Mouse (Mus musculus): ENCODE data around the gene D17H6S53E. TPM values are rescaled to one million over a fixed set of nuclear protein-coding genes. Genes with fewer than 3 reads are reported as not detected.
A peak's percentile ranks its signal among the peaks of the same experiment; 100 is the strongest.

D17H6S53E gene
- polyA plus RNA-seq, 1 experiment from 2014 or later, result 6.9 TPM

DNA sequence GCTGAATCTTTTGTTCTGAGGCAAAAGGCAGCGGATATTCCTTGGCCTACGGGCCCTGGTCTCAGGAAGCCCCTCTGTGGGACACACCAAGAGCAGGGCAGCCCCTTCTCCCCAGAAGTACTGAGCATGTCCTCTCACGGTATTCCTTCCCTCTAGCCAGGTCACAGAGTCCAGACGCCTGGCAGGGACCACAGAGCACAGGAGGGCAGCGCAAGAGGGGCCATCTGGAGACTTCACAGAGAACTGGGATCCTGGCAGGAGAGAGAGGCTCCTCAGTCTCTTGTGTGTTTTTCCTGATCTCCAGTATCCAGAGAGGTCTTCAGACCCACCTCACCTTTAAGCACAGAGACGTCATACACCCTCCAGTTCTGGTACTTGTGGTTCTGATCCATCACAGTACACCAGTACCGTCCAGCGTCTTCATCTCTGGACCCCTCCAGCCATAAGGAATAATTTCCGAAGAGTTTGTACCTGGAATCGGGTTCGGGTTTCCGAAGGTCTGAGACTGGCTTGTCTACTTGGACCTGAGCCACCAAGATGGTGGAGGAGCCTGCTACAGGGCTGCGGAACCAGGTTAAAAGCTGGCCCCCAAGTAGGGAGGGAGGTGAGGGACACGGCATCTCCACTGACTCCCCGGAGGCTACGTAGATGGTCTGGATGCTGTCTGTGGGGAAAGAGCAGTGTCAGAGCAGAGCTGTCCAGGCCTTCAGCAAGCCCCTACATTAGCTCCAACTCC lies 43.2 kb upstream of the D17H6S53E start:
- H3K9me3 ChIP-seq (replicated peaks; ENCODE audit: control insufficient read depth, low read length), result no peaks in the 10 kb centered on the region
- H3K4me3 ChIP-seq (ENCODE audit: low read depth, low read length), result no peak overlapping the region
- H3K4me1 ChIP-seq (ENCODE audit: control insufficient read depth, insufficient read depth, low read length), result peaks cover 1% of the 10 kb centered on the region; the same call in 1 of the 2 replicates
- 84% methylated on average over 16 of the region's 16 CpGs for WGBS
- no peaks in the 10 kb centered on the region for H3K36me3 ChIP-seq (replicated peaks; ENCODE audit: control insufficient read depth, insufficient read depth, low read depth, low read length)
- no peak overlapping the region for H3K4me2 ChIP-seq (ENCODE audit: low read depth, low read length)
- H3K9ac ChIP-seq (replicated peaks; ENCODE audit: low read length), result no peak overlapping the region
- DNase-seq (ENCODE audit: low spot score) (no peak), ATAC-seq (replicated peaks; ENCODE audit: insufficient number of reproducible peaks, low FRiP score, low TSS enrichment, low read depth) (no peak)
- H3K27ac ChIP-seq (replicated peaks; ENCODE audit: low read depth, low read length), result no peak overlapping the region
- H3K27me3 ChIP-seq (ENCODE audit: control insufficient read depth, insufficient read depth, low read length), result no peaks in the 10 kb centered on the region

DNA sequence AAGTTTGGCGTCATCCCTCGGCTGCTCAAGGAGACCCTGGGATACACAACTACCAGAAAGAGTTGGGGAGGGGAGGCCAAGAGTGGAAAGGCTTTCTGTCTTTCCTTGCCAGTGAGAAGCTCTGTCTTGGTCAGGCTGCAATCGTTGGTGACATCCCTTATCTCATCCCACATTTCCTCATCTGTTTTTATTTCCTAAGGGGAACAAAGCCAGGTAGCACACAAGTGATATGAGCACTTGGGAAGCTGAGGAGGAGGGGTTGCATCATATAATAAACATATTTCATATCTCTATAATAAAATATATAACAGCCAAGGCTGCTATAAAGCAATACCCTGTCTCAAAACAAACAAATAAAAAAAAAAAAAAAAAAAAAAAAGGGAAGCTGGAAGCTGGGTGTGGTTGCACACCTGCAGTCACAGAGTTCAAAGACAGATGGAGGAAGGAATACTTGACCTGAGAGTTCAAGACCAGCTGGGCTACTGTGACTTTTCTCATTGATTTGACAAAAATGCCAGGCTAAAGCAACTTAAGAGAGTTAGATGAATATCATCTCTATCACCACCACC lies 42.2 kb upstream of the D17H6S53E start:
- no peaks in the 10 kb centered on the region for H3K4me1 ChIP-seq (ENCODE audit: control insufficient read depth, insufficient read depth, low read length)
- no peaks in the 10 kb centered on the region for H3K9me3 ChIP-seq (replicated peaks; ENCODE audit: control insufficient read depth, low read length)
- no peak overlapping the region for H3K9ac ChIP-seq (replicated peaks; ENCODE audit: low read length)
- WGBS, result 72% methylated on average over 3 of the region's 3 CpGs
- H3K27me3 ChIP-seq (ENCODE audit: control insufficient read depth, insufficient read depth, low read length), result no peaks in the 10 kb centered on the region
- DNase-seq (ENCODE audit: low spot score) (no peak), ATAC-seq (replicated peaks; ENCODE audit: insufficient number of reproducible peaks, low FRiP score, low TSS enrichment, low read depth) (no peak)
- H3K4me2 ChIP-seq (ENCODE audit: low read depth, low read length), result no peak overlapping the region
- no peak overlapping the region for H3K4me3 ChIP-seq (ENCODE audit: low read depth, low read length)
- H3K27ac ChIP-seq (replicated peaks; ENCODE audit: low read depth, low read length), result no peak overlapping the region
- H3K36me3 ChIP-seq (replicated peaks; ENCODE audit: control insufficient read depth, insufficient read depth, low read depth, low read length), result no peaks in the 10 kb centered on the region

DNA sequence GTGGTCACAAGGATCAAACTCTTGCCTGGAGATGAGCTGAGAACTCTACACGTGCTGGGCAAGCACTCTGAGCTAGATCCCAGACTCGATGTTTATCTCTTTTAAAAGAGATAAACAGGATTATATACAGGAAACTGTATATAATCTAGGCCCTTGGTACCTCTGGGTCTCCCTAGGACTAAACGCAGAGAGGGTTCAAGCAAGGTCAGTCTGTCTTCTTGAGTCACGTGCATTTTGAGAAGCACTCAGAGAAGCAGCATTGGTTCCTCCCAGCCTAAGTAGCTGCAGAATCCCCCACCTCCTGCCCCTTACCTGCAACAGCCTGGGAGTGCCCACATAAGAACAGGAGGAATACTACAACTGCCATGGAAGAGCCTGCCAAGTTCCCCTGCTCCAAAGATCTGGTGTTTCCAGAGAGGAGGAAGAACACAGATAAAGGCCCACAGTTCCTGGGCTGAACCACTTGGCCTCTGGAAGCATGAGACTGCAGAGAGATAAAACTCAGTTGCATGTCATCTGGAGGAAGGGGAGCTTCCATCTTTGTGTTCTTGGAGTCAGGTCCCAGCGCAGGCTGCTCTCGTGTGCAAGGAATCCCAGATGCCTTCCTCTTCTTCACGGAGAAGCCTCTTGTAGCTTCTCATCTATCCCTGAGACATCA lies 40.8 kb upstream of the D17H6S53E start, which contains the start of gene Ly6g6f:
Gene Ly6g6f, minus strand, starts transcription at position 403 of the 658 bp plus-strand sequence.
- no peak for DNase-seq (ENCODE audit: low spot score)
- WGBS, result 78% methylated on average over 7 of the region's 7 CpGs
- no peak for ATAC-seq (replicated peaks; ENCODE audit: insufficient number of reproducible peaks, low FRiP score, low TSS enrichment, low read depth)
- no peak within 1 kb of the TSS for H3K9ac ChIP-seq (replicated peaks; ENCODE audit: low read length)
- no peaks in the 10 kb centered on the region for H3K27me3 ChIP-seq (ENCODE audit: control insufficient read depth, insufficient read depth, low read length)
- peaks cover 3% of the 10 kb centered on the region for H3K4me1 ChIP-seq (ENCODE audit: control insufficient read depth, insufficient read depth, low read length)
- no peak within 1 kb of the TSS for H3K4me3 ChIP-seq (ENCODE audit: low read depth, low read length)
- H3K27ac ChIP-seq (replicated peaks; ENCODE audit: low read depth, low read length), result no peak within 1 kb of the TSS
- H3K36me3 ChIP-seq (replicated peaks; ENCODE audit: control insufficient read depth, insufficient read depth, low read depth, low read length), result no peaks in the 10 kb centered on the region
- no peak within 1 kb of the TSS for H3K4me2 ChIP-seq (ENCODE audit: low read depth, low read length)
- H3K9me3 ChIP-seq (replicated peaks; ENCODE audit: control insufficient read depth, low read length), result no peaks in the 10 kb centered on the region

DNA sequence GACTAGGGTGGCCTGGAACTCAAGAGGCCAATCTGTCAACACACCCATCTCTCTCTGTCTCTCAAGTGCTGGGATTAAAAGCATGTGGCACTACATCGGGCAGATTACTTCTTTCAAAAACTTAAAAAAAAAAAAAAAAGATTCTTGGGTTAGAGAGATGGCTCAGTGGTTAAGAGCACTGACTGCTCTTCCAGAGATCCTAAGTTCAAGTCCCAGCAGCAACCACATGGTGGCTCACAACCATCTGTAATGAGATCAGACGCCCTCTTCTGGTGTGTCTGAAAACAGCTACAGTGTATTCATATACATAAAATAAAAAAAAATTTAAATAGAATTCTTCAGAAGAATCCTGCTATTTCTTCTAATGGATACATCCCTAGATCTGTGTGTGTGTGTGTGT lies 38.0 kb upstream of the D17H6S53E start:
- DNase-seq (ENCODE audit: low spot score), result no peak
- H3K4me3 ChIP-seq (ENCODE audit: low read depth, low read length), result no peak overlapping the region
- peaks cover 3% of the 10 kb centered on the region for H3K4me1 ChIP-seq (ENCODE audit: control insufficient read depth, insufficient read depth, low read length)
- no peak overlapping the region for H3K4me2 ChIP-seq (ENCODE audit: low read depth, low read length)
- H3K27ac ChIP-seq (replicated peaks; ENCODE audit: low read depth, low read length), result no peak overlapping the region
- no peaks in the 10 kb centered on the region for H3K9me3 ChIP-seq (replicated peaks; ENCODE audit: control insufficient read depth, low read length)
- WGBS, result 51% methylated on average over 2 of the region's 2 CpGs
- H3K27me3 ChIP-seq (ENCODE audit: control insufficient read depth, insufficient read depth, low read length), result no peaks in the 10 kb centered on the region
- no peak overlapping the region for H3K9ac ChIP-seq (replicated peaks; ENCODE audit: low read length)
- ATAC-seq (replicated peaks; ENCODE audit: insufficient number of reproducible peaks, low FRiP score, low TSS enrichment, low read depth), result no peak
- H3K36me3 ChIP-seq (replicated peaks; ENCODE audit: control insufficient read depth, insufficient read depth, low read depth, low read length), result 0 out of 2 replicates have a peak, but pooled peaks cover 3% of the 10 kb centered on the region

DNA sequence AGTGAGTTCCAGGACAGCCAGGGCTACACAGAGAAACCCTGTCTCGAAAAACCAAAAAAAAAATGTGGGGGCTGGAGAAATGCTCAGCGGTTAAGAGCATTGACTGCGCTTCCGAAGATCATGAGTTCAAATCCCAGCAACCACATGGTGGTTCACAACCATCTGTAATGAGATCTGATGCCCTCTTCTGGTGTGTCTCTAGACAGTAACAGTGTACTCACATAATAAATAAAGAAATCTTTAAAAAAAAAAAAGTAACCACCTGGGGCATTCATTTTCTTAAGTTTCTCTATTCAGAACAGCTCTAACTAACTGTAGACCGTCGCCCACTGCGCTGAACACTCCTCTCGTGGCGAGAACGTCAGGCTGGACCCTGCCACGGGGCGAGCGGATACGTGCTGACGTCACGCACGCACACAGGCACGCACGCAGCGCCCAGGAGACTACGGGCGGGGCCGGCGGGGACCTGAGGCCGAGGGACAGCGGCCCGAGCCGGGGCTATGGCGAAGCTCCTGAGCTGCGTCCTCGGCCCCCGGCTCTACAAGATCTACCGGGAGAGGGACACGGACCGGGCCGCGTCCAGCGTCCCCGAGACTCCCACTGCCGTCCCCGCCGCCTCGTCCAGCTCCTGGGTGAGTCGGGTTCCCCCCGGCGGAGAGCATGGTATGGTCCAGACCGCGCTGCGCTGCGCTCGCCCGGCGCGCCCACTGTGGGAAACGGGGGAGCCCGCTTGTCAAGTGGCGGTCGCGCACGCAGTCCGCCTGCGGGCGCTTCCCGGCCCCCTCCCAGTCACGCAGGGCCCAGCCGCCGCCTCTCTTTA lies 37.1 kb upstream of the D17H6S53E start, which contains the start of gene Abhd16a:
Gene Abhd16a, plus strand, starts transcription at position 439 of the 820 bp plus-strand sequence.
- no peaks in the 10 kb centered on the region for H3K27me3 ChIP-seq (ENCODE audit: control insufficient read depth, insufficient read depth, low read length)
- peak within 1 kb of the TSS; percentile 88 for H3K9ac ChIP-seq (replicated peaks; ENCODE audit: low read length)
- H3K36me3 ChIP-seq (replicated peaks; ENCODE audit: control insufficient read depth, insufficient read depth, low read depth, low read length), result 0 out of 2 replicates have a peak, but pooled peaks cover 3% of the 10 kb centered on the region
- H3K4me3 ChIP-seq (ENCODE audit: low read depth, low read length), result peak within 1 kb of the TSS; percentile 44
- DNase-seq (ENCODE audit: low spot score) (peak; percentile 96), ATAC-seq (replicated peaks; ENCODE audit: insufficient number of reproducible peaks, low FRiP score, low TSS enrichment, low read depth) (peak; percentile 96)
- H3K27ac ChIP-seq (replicated peaks; ENCODE audit: low read depth, low read length), result peak within 1 kb of the TSS; percentile 87
- peaks cover 3% of the 10 kb centered on the region for H3K4me1 ChIP-seq (ENCODE audit: control insufficient read depth, insufficient read depth, low read length)
- H3K4me2 ChIP-seq (ENCODE audit: low read depth, low read length), result peak within 1 kb of the TSS; percentile 47
- 3% methylated on average over 63 of the region's 67 CpGs for WGBS
- H3K9me3 ChIP-seq (replicated peaks; ENCODE audit: control insufficient read depth, low read length), result no peaks in the 10 kb centered on the region

DNA sequence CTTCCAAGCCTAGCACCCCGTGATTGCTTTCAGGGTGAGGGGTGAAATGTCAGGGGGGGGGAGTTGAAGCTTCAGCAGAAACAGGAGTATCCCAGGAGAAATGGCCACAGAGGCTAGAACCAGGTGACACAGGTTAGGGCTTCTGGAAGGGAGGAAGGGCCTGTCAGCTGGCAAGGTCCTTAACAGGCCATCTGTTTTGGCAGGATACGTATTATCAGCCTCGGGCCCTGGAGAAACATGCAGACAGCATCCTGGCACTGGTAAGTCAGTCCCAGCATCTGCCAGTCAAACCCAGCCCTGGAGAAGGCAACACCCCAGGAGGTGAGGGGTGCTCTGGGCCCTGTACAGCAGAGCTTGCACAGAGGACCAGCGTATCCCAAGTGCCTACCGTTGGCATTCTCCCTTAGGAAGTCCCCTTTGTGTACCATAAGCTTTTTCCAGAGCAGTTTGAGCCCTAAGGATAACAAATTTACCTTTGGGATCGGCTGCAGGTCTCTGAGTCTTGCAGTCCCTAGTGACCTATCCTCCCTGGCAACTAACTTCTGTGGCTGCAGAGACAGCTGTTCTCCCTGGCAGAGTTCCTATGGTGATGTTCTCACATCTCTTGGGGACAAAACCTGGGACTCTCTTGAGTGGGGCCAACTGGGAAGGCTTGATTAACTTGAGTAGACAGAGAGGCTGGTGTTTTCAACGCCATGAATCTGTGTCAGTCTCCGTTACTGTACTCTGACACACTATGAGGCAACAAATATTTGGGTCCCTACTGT lies 35.8 kb upstream of the D17H6S53E start:
- peak overlapping the region; percentile 47 for H3K4me2 ChIP-seq (ENCODE audit: low read depth, low read length)
- no peaks in the 10 kb centered on the region for H3K9me3 ChIP-seq (replicated peaks; ENCODE audit: control insufficient read depth, low read length)
- no peaks in the 10 kb centered on the region for H3K27me3 ChIP-seq (ENCODE audit: control insufficient read depth, insufficient read depth, low read length)
- H3K4me1 ChIP-seq (ENCODE audit: control insufficient read depth, insufficient read depth, low read length), result peaks cover 3% of the 10 kb centered on the region
- H3K36me3 ChIP-seq (replicated peaks; ENCODE audit: control insufficient read depth, insufficient read depth, low read depth, low read length), result peaks cover 3% of the 10 kb centered on the region; the same call in 1 of the 2 replicates
- DNase-seq (ENCODE audit: low spot score) (no peak), ATAC-seq (replicated peaks; ENCODE audit: insufficient number of reproducible peaks, low FRiP score, low TSS enrichment, low read depth) (no peak)
- peak overlapping the region; percentile 88 for H3K9ac ChIP-seq (replicated peaks; ENCODE audit: low read length)
- WGBS, result 70% methylated on average over 8 of the region's 8 CpGs
- H3K4me3 ChIP-seq (ENCODE audit: low read depth, low read length), result peak overlapping the region; percentile 44
- H3K27ac ChIP-seq (replicated peaks; ENCODE audit: low read depth, low read length), result no peak overlapping the region
